Mouse (Mus musculus) inflammation-experienced regulatory T-cells, adult 6 months (primary cell): ENCODE results near the gene Kcnj6. TPM values are rescaled to one million over a fixed set of nuclear protein-coding genes. Genes with fewer than 3 reads are reported as not detected.
"Not testable (repeated sequence)": the region's sequence is repeated elsewhere in the genome, so short reads cannot be mapped to it uniquely, and the experiment has no call there.

Experiments
- ATAC-seq: one replicate; pipeline ENCODE4 v1.8.0; 2017
- polyA plus RNA-seq, 3 experiments: library from polyadenylated mRNA; unstranded; fragments of 100-300 nt; shearing (Covaris generic); gene quantifications; one replicate each; pipeline ENCODE4 v1.2.1; 2017

Kcnj6 gene
- polyA plus RNA-seq, 3 experiments from 2014 or later: not detected

DNA sequence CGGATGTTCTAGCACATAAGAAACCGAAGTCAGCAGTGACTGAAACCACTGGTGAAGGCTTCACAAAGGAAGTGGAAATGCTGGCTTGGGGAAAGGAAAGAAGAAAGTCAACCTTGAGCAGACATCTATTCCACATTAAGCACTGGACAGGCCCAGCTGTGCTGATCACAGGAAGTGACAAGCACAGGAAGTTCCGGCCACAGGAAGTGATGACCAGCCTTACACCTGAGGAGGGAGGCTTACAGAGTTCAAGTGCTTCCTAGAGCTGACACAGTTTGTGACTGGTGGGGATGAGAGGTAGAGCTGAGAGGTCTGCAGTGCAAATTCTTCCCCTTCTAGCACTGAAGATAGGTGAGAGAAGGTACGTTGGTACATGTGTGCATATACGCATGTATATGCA lies 151.5 kb downstream of the Kcnj6 start:
- no peak for ATAC-seq

DNA sequence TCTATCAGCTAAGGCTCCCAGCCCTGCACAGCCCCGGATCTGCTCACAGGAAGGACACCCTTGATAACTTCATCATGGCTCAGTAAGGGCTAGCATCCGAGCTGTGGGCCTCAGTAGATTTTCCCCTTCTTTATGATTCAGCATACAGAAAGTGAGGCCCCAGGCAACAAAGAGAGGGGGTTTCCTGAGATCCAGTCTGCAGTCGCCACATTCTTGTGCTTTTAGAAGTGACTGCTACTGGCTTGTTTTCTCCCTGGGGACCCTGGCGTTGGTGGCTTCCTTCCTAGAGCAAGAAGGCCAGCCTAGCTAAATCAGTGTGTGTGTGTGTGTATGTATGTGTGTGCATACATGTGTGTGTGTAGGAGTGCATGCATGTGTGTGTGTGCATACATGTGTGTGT lies 152.7 kb downstream of the Kcnj6 start:
- no peak for ATAC-seq

DNA sequence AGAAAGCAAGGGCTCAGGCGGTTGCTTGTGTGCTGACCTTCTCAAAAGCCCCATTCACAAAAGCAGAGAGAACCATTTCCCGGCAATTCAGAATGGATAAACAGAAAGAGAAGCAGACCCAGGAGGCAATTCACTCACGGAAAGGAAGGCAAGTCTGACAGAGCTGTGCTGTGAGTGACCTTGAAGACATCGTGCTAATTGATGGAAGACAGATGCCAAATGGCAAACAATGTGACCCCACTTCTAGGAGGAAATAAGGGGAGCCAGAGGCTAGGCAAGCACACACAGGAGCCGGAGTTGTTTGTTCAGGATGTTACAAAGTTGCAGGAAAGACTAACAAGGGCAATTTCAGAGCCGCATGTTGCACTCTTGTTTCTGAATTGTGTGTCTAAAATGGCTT lies 158.1 kb downstream of the Kcnj6 start:
- no peak for ATAC-seq

DNA sequence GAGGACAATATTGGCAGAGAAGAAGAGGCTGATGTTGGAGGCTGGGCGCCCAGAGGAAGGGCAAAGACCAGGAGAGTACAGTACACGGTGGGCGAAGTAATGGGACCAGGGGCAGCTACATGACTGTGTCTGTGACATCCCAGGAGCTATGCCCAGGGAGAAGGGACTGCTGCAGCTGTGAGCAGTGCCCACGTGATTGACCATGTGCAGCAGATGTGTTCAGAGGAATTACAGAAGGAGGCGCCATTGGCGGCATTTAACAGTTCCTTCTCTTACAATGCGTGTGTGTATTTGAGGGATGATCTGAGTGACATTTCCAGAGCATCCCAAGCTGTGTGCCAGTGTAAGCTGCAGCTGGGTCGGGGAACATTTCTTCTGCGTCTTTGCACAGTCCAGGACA lies 159.6 kb downstream of the Kcnj6 start:
- ATAC-seq: no peak

DNA sequence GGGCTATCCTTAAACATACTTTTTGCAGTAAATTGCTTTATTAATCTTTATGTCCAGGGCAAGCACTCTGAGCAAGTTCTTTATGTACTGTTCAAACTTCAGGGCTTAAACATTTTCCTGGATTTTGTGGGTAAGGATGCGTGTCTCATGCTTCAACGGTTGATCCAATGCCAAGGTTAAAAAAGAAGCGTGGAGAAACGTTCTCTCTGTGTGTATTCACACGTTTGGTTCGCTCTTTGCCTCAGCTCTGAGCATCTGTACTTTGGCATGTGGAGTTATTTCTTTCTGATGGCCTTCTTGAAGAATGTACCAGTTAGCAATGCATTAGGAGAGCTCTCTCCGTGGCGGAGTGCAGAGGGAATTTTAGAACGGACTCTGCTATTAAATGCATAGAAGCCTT lies 163.0 kb downstream of the Kcnj6 start:
- no peak for ATAC-seq

DNA sequence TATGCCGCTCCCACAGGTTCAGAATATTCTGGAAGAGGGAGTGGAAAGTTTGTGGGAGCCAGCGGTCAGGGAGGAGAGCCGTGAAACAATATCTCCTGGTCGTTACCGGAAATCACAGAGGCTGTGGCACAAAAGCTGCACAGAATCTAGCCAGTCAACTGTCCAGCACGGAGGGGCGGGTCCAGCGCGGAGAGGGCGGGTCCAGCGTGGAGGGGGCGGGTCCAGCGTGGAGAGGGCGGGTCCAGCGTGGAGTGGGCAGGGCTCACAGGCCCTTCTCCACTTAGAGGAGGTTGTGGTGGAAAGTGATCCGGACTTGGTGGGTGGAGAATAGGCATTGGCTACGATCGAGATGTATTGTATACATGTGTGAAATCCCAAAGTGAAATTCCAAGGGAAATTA lies 169.3 kb downstream of the Kcnj6 start:
- ATAC-seq: no peak

DNA sequence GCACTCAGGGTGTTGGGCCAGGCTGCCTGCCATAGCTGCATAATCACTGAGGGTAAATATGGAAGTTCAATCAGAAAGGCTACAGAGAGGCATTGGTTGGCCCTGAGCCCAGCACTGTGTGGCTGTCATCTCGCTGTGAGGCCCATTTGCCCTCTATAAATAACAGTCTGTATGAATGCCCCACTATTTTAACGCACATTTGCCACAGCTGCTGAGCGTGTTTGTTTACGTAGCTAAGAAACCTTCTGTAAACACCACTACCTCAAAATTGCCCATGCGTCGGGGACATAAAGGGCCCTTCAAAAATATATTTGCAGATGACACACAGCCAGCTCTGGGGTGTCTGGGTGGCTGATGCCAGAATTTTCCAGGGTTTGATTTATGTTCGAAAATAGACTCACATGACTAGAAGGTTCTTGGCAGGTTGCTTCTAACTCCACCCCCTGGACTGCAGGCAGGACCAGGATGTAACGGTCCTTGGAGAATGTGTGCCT lies 170.4 kb downstream of the Kcnj6 start:
- ATAC-seq: no peak

DNA sequence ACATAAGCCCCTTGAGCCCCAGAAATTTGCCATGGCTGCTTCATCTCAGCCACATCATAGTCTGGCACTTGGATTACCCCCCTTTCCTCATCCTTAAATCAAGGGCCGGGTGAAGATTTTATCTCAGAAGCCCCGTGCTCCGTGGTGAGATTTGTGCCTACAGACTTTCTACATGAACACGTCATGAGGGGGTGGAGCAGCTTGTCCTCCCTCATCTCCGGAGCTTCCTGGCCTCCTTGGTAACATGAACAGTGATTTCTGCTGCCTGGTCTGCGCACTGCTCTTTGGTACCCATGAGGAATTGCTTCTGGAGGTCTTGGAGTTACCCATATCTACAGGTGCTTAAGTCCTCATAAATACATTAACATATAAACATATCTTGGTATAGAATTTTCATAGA lies 172.2 kb downstream of the Kcnj6 start:
- no peak for ATAC-seq

DNA sequence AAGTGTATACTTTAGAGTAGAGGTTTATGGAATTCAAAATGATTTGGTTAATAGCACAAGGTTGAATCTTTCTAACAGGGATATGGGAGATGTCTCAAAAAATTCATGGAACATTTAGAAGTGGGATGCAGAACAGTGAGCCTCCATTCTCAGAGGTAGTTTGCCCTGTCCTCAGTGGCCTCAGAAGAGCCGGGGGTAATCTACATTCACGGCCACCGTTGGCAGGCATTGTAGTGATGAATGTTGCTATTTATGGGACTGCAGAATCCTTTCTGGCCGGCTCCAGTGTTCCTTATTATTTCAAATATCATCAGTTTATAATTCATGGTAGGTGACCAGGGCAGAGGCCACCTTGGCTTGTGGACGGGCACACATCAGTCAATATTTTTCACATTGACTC lies 174.9 kb downstream of the Kcnj6 start:
- no peak for ATAC-seq

DNA sequence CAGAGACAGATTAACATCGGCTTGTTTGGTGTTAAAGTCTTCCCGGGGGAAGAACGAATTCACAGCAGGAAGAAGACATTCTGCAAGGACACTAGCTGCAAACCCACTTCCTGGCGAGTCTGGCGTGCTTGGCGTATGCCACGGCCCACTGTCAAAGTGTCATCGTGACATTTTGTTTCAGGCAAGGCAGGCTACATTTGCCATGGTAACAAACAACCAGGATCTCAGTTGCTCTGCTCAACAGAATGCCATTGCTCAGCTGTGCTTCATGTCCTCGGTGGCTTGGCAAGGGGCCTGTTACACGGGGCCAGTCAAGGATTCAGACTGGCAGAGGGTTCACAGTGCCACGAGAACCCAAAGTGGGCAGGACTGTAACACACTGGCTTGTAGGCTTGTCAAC lies 175.9 kb downstream of the Kcnj6 start:
- no peak for ATAC-seq

DNA sequence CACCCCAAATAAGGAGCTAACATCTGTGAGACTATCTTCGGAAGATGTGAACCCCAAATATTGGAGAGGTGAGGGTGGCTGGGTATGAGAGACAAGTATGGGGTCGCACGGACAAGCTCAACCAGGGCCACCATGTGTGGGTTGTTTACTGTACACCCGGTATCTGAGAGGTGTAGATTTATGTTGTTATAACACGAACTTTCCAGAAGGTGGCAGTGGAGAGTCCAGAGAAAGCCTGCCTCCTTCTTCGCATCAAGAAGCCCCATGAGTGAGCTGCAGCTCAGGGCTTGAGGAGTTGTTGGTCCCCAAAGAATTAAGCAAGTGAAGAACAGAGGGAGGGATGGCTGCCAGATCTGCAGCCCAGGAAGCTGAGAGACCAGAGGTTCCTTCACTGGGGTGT lies 181.1 kb downstream of the Kcnj6 start:
- peak; percentile 69 for ATAC-seq

DNA sequence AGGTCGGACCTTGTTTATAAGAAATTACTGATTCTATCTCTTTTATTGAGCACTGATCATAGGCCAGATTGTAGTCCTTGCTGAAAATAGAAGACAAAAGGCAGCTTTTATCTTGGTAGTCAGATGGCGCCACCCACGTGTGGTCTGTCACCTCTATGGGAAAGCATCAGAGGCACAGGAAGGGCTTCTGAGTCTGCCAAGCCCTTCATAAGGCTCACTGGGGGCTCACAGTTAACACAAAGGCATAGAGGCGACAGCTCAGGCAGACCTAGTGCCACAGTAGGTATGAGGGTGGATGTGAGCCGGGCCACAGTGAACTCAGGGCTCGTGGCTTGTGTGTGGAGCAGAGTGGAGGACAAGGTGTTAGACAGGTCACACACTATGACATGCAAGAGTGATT lies 181.6 kb downstream of the Kcnj6 start:
- peak; percentile 60 for ATAC-seq

DNA sequence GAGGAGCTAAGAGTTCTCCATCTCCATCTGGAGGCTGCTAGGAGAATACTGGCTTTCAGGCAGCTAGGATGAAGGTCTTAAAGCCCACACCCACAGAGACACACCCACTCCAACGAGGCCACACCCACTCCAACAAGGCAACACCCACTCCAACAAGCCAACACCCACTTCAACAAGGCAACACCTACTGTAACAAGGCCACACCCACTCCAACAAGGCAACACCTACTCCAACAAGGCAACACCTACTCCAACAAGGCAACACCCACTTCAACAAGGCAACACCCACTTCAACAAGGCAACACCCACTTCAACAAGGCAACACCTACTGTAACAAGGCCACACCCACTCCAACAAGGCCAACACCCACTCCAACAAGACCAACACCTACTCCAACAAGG lies 188.2 kb downstream of the Kcnj6 start:
- ATAC-seq: not testable (repeated sequence)

DNA sequence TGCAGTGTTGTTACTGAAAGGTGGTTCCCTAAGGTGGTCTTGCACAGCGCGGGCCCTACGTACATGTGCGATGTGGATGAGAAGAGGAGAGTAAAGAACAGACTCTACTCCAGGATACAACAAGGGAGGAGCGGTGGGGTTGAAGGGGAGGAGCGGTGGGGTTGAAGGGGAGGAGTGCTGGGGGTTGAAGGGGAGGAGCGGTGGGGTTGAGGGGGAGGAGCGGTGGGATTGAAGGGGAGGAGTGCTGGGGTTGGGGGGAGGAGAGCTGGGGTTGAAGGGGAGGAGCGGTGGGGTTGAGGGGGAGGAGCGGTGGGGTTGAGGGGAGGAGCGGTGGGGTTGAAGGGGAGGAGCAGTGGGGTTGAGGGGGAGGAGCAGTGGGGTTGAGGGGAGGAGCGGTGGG lies 199.3 kb downstream of the Kcnj6 start:
- no peak for ATAC-seq

DNA sequence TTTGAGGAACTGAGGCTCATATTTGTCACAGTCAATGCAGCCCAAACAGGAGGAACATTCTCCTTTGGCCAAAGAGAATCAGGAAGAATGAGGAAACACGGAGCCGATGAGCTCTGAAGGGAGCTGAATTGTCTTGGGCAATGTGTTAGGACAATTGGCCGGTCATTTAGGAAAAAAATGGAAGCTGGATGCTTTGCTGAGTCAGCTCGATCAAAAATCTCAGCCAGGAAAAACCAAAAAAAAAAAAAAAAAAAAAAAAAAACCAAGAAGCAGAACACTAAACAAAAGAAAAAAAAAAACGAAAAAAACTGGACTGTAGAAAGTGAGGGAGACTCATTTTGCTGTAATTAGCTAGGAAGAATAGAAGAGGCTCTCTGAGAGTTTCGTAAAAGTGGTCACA lies 200.1 kb downstream of the Kcnj6 start:
- no peak for ATAC-seq

DNA sequence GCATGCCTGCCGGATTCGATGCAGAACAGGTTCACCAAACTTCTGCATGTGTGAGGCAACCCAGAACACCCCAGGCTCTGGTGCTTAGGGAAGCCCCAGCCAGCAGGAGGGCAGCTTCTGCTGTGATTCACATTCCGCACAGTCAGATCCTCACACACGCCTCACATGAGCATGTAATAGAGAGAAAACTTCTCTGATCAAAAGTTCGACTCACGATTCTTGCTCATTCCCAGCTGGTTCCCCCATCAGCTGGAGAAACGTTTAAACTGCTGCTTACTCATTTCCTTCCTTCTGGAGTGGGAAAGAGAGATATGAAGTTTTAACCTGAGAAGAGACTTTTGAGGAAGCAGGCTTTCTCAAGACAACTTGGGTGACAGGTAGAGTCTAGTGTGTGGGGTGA lies 204.5 kb downstream of the Kcnj6 start:
- no peak for ATAC-seq

DNA sequence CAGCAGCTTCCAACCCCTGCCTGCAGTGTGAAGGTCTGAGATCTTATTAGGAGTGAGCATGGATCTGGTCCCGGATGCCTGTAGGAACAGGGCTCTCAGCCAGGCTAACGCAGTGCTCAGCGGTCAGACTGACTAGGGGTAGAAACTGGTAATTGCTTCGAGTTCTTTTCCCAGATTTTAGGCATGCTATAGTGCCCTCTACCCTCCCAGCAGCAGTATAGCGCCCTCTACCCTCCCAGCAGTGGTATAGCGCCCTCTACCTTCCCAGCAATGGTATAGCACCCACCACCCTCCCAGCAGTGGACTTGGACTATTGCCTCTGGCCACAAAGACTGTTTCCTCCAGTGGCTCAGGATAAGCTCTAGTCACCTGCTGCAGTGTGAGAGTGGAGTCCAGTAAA lies 207.5 kb downstream of the Kcnj6 start:
- ATAC-seq: no peak

DNA sequence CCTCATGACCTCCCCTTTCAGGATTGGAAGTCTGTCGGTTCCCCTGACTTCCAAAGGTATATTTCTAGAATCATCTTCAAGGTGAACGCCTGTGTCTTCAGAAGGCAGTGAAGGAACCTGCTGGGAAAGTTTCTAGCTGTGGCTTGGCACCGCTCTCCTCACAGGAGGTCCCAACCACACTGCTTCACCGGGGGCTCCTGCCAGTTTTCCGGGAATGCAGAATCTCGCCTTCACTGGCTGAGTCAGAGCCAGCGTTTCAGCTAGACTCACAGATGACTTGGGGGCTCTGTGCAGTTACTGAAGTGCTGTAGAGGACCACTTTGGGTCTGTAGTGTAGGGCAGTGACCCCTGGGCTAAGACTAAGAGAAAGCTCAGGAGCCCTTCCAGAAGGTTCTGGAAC lies 208.8 kb downstream of the Kcnj6 start:
- ATAC-seq: no peak

DNA sequence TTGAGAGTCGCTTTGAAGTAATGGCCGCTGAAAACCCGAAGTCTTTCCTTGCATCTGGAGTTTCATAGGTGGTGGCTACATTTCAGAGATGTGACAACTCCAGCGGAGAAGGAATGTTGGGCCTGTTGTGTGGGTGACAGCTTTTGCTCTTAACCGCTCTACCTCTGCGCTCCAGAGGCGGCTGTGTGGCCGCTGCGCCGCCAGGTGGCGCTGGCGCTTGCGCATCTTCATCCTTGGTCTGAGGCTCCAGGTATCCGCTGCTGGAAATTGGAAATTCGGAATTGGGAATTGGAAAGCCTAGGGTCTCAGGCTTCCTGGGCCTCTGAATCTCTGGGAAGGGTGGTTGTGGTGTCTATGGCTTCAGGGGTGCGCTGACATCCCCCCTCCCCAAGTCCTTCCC lies 209.3 kb downstream of the Kcnj6 start:
- no peak for ATAC-seq

DNA sequence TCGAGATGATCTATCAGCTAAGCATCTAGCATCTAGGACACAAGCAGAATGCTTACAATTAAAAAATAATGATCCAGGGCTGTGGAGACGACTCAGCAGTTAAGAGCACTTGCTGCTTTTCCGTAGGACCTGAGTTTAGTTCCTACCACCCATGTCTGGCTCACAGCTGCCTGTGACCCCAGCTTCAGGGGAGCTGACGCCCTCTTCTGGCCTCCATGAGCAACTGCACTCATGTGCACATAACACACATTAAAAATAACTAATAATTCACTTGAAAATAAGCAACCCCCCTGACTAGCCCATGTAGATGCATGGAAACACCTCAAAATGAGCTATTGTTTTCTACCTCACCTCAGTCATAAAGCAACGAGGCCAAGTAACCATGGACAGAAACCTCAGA lies 211.6 kb downstream of the Kcnj6 start:
- ATAC-seq: no peak

DNA sequence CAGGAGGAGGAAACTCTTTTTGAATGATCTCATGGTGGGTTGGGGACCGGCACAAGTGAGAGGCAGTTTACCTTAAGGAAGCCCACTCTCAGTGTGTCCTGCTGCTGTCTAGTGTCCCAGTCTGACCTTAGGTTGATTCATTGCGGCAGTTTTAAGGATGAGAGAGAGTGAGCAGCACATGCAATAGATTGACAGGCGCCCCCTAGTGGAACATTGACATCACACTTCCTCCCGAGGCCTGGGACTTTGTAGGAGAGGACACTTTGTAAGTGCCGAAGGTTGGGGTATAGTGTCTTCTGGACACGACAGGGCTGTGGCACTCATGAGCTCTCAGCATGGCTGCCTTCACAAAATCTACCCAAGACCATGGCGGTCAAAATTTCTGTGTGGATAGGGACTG lies 213.8 kb downstream of the Kcnj6 start:
- no peak for ATAC-seq

DNA sequence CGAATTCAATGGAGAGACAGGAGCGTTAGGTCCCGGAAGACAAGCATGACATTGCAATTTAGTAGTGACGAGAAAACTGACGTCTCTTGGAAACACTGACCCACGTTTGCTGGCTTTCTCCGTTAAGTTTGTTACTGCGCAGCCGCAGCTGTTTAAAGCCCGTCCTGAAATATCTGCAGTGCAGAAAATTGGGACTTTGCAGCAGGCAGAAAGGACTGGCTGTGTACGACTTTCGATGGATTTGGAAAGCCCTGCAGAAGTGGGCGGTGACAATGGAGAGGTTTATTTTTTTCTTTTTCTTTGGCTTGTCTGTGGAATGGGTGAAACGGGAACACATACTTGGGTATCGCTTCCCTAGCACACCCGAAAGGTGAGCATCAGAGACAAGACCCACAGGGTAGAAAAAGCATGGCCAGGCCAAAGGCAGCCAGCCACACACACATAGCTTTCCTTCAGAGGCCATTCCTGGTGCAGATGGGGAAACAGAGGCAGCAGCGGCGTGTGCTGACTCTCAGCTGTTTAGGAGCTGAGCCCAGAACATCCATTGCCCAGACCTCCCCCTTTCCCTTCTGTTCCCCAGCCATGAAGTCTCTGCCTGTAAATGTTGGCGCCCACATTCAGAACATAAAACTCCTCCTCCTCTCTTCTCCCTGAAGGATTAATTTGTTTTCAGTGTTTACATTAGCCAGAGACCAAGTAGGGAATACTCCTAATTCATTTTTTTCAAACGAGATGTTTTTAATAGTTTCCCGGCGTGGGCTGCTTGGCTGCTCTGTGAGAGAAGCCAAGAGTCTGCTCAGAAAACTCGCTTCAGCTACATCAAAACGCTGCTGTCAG lies 215.2 kb downstream of the Kcnj6 start:
- no peak for ATAC-seq

DNA sequence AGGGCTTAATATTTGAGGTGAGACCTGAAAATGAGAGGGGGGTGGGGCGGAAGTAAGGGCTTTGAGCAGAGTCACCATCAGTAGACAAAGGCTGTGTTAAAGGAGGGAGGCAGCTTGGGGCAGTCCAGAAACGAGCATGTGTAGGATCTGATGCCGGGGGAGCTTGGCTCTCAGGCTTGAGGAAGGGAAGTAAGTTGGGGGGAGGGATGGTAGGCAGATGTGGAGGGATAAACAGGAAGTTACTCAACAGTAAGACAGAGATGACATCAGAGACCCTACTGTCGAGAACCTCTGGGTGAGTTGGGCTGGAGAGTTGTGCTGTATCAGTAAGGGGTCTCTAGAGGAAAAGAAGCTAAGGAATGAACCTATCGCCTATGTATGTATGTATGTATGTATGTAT lies 223.6 kb downstream of the Kcnj6 start:
- ATAC-seq: no peak

DNA sequence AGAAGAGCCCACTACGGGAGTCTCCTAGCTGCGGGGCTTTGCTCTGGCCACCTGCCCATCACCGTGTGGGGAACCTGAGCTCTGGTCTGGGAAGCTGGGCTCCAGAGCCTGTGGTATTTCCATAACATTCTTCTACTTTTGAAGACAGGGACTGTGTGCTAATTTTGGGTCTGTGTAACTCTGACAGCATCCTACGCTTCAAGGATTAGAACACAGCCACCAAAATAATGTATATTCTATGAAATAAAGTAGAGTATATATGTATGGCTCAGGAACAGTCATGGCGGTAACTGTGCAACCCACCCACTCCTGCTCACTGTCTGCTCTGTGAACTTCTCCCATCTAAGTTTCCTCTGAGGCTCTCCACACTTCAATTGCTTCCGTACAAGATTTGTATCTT lies 229.9 kb downstream of the Kcnj6 start:
- no peak for ATAC-seq

DNA sequence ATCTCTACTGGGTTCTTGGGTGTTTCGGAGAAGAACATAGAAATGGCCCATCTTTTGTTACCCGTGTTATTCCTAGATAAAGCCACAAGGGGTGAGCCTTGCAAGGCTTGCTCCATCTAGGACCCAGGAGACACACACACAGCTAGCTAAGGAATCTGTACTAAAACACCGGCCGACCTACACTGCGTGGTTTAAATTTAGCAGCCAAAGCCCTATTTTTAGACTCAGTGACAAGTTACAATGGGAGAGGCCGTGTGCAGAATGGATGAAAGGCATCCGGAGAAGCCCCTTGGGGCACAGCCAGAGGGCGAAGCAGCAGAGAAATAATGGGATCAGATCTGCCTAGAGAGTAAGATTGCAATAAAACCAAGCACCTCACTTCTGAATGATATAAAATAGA lies 232.4 kb downstream of the Kcnj6 start:
- no peak for ATAC-seq
